Mouse (Mus musculus) hindbrain, embryonic 12.5 days (tissue): Measurements from ENCODE around the gene Slc45a2. TPM values are rescaled to one million over a fixed set of nuclear protein-coding genes. Genes with fewer than 3 reads are reported as not detected.
"Not testable (repeated sequence)": the region's sequence is repeated elsewhere in the genome, so short reads cannot be mapped to it uniquely, and the experiment has no call there.

Experiments
- ATAC-seq: fragments of 200-750 bp; cut with Nextera tagmentation; 2 replicates; pipeline ENCODE4 v1.8.0; 2017; ENCODE audit warnings: moderate TSS enrichment; ENCODE audit not compliant: low FRiP score
- H3K27ac ChIP-seq: fragments of 300-500 bp; sonication (generic); 2 replicates; pipeline ENCODE4 v1.5.1; 2016; ENCODE audit warnings: mild to moderate bottlenecking
- H3K27me3 ChIP-seq: fragments of 300-500 bp; sonication (generic); 2 replicates; pipeline ENCODE4 v1.6.1; 2016; ENCODE audit warnings: mild to moderate bottlenecking
- H3K36me3 ChIP-seq: fragments of 300-500 bp; sonication (generic); 2 replicates; pipeline ENCODE4 v1.6.1; 2016; ENCODE audit warnings: mild to moderate bottlenecking
- H3K4me1 ChIP-seq: fragments of 300-500 bp; sonication (generic); 2 replicates; pipeline ENCODE4 v1.6.1; 2016
- H3K4me2 ChIP-seq: fragments of 300-500 bp; sonication (generic); replicated peaks from 2 replicates; pipeline ENCODE4 v1.6.1; 2016; ENCODE audit warnings: mild to moderate bottlenecking
- H3K4me3 ChIP-seq: fragments of 300-500 bp; sonication (generic); 2 replicates; pipeline ENCODE4 v1.5.1; 2016; ENCODE audit warnings: mild to moderate bottlenecking
- H3K9ac ChIP-seq: fragments of 300-500 bp; sonication (generic); 2 replicates; pipeline ENCODE4 v1.6.1; 2016; ENCODE audit warnings: mild to moderate bottlenecking, moderate library complexity
- H3K9me3 ChIP-seq: fragments of 300-500 bp; sonication (generic); replicated peaks from 2 replicates; pipeline ENCODE4 v1.6.1; 2016; ENCODE audit warnings: mild to moderate bottlenecking
- WGBS: fragments of 180-500 bp; shearing (Covaris S2); methylation state at CpG from one replicate; pipeline ENCODE4 v1.1.7; 2016; 5-methylcytosine and 5-hydroxymethylcytosine counted together
- polyA plus RNA-seq: library from polyadenylated mRNA; unstranded; fragments of >200 nt; fragmentation: Nextera tagmentation; extraction: Ambion mirVana; gene quantifications from 2 replicates; pipeline ENCODE4 v1.2.1, GENCODE M21; 2016

Gene Slc45a2
- polyA plus RNA-seq, 1 experiment from 2014 or later: 0.34 TPM

DNA sequence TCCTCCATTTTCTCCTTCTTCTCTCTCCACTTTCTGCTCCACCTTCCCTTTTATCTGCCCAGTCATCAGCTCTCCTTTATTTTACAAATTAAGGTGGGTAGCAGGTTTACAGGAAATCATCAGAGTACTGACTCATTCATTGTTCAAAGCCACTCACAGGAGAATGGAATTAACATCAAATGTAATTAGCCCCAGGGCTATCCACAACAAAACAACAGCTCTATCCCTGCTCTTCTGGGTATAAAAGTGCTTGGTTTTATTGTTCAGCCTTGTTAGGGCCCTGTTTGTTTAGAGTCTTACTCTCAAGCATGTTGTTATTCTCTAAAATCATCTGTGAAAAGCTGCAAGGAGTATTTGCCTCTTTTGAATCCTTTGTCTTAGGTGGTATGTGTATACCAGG is 23.4 kb upstream of the Slc45a2 start:
- H3K4me3 ChIP-seq: no peak overlapping the region
- H3K9ac ChIP-seq: no peak overlapping the region
- H3K27me3 ChIP-seq: no peaks in the 10 kb centered on the region
- no peak overlapping the region for H3K27ac ChIP-seq
- no peaks in the 10 kb centered on the region for H3K36me3 ChIP-seq
- no peaks in the 10 kb centered on the region for H3K9me3 ChIP-seq
- H3K4me2 ChIP-seq: no peak overlapping the region
- no peak for ATAC-seq
- peaks cover under 1% of the 10 kb centered on the region; the same call in 1 of the 2 replicates for H3K4me1 ChIP-seq

DNA sequence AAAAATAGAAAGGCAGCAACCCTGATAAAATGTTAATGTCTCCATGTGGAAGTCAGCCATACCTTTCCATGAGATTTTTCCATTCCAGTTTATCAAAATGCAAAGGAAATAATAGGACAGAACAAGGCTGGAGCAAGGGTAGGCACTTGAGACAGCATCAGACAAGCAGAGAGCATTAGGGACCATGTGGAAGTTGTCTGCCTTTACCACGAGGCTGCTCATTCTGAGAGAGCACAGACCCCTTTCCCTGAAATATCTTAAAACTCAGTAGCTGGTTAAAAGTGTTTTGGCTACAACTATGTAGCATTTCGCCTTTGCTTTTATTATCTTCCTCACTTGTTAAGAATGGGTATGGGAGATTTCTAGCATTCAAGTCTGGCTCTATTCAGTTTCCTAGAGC is 19.8 kb upstream of the Slc45a2 start:
- 62% methylated on average over 2 of the region's 2 CpGs for WGBS
- H3K4me3 ChIP-seq: no peak overlapping the region
- peak overlapping the region; percentile 55; the same call in 1 of the 2 replicates for H3K4me2 ChIP-seq
- H3K27me3 ChIP-seq: no peaks in the 10 kb centered on the region
- no peak overlapping the region for H3K27ac ChIP-seq
- H3K9ac ChIP-seq: no peak overlapping the region
- no peaks in the 10 kb centered on the region for H3K9me3 ChIP-seq
- no peak for ATAC-seq
- no peaks in the 10 kb centered on the region for H3K36me3 ChIP-seq
- peaks cover 2% of the 10 kb centered on the region; the same call in 1 of the 2 replicates for H3K4me1 ChIP-seq

DNA sequence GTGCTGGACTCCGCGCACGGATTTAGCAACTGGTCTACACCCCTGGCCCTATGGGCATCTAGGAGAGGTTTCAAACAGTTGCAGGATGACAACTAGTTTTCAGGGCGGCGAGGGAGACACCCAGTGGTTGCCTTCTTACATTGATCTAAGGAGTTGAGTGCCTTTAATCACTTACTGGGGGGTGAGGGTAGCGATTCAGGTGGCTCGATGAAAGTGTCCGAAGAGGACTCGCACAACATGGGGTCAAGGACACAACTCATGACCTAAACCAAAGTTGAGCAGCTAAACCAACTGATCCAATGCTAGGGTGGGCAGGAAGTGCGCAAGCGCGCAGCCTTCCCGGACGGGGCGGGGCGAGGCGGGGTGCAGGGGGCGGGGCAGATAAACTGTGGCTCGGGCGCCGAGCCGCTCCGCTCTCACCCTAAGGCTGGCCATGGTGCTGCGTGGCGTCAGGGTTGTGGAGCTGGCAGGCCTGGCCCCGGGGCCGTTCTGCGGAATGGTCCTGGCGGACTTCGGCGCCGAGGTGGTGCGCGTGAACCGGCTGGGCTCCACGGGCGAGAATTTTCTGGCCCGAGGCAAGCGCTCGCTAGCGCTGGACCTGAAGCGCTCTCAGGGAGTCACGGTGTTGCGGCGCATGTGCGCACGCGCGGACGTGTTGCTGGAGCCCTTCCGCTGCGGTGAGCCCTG is 19.0 kb upstream of the Slc45a2 start, which contains the start of gene Amacr:
Gene Amacr, plus strand, starts transcription at position 380 of the 687 bp plus-strand sequence.
- peak within 1 kb of the TSS; percentile 90 for H3K27ac ChIP-seq
- under 1% methylated on average over 52 of the region's 52 CpGs for WGBS
- H3K4me1 ChIP-seq: peaks cover 2% of the 10 kb centered on the region; the same call in 1 of the 2 replicates
- no peaks in the 10 kb centered on the region for H3K36me3 ChIP-seq
- no peaks in the 10 kb centered on the region for H3K27me3 ChIP-seq
- no peaks in the 10 kb centered on the region for H3K9me3 ChIP-seq
- H3K4me3 ChIP-seq: peak within 1 kb of the TSS; percentile 65
- peak; percentile 99 for ATAC-seq
- H3K4me2 ChIP-seq: peak within 1 kb of the TSS; percentile 55
- peak within 1 kb of the TSS; percentile 70 for H3K9ac ChIP-seq

DNA sequence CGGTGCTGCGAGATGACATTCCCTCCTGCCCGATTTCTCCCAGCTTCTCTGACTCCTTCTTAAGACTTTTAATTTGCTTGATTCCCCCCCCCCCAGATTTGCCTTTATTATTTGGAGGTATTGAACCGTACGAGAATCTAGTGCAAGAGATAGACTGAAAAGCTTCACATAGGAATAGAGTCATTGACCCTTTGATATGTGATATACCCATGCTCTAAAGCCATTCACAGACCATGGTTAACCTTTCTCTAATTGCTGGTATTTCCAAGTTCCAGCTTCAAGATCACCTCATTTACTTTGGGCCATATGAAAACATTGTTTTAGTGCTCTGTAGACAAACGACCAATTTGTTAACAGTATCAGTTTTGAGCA is 18.5 kb upstream of the Slc45a2 start:
- WGBS: 8% methylated on average over 6 of the region's 6 CpGs
- H3K4me1 ChIP-seq: peaks cover 2% of the 10 kb centered on the region; the same call in 1 of the 2 replicates
- H3K27me3 ChIP-seq: no peaks in the 10 kb centered on the region
- H3K4me2 ChIP-seq: peak overlapping the region; percentile 55
- H3K4me3 ChIP-seq: peak overlapping the region; percentile 65
- ATAC-seq: peak; percentile 63
- peak overlapping the region; percentile 90 for H3K27ac ChIP-seq
- peak overlapping the region; percentile 70 for H3K9ac ChIP-seq
- H3K9me3 ChIP-seq: no peaks in the 10 kb centered on the region
- H3K36me3 ChIP-seq: no peaks in the 10 kb centered on the region

- no peaks in the 10 kb centered on the region for H3K27me3 ChIP-seq
- 0 out of 2 replicates have a peak, but pooled peaks cover 6% of the 10 kb centered on the region for H3K36me3 ChIP-seq
- H3K27ac ChIP-seq: no peak overlapping the region
- ATAC-seq: no peak
- no peaks in the 10 kb centered on the region for H3K9me3 ChIP-seq
- no peak overlapping the region for H3K9ac ChIP-seq
- H3K4me3 ChIP-seq: no peak overlapping the region
- WGBS: 82% methylated on average over 6 of the region's 6 CpGs
- no peak overlapping the region for H3K4me2 ChIP-seq
- peaks cover 2% of the 10 kb centered on the region; the same call in 1 of the 2 replicates for H3K4me1 ChIP-seq
These were observed 14.8 kb upstream of the Slc45a2 start for GRCm38 (mm10) chr15:10985756-10986155.

- not testable (repeated sequence) for H3K4me2 ChIP-seq, H3K36me3 ChIP-seq, H3K4me3 ChIP-seq, H3K9ac ChIP-seq, H3K27ac ChIP-seq, H3K27me3 ChIP-seq, H3K4me1 ChIP-seq, ATAC-seq, H3K9me3 ChIP-seq
- 69% methylated on average over 2 of the region's 2 CpGs for WGBS
These were observed 14.0 kb upstream of the Slc45a2 start for GRCm38 (mm10) chr15:10986477-10986876.

DNA sequence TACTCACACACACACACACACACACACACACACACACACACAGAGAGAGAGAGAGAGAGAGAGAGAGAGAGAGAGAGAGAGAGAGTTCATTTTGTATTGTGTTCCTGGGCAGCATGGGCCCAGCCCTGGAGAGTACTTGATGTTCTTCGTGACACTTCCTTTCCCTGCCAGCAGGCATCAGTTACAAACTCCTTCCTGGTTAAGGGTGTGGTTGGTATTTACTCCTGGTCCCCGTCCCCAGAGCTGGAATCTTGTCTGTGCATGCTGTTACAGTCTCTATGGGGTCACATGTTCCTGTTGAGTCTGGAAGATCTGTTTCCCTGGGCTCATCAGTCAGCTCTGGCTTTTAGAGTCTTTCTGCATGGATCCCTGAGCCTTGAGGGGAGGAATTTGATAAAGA is 10.1 kb upstream of the Slc45a2 start:
- Histone ChIP-seq H3K9ac (no peak overlapping the region), H3K4me2 (no peak overlapping the region), H3K36me3 (peaks cover 6% of the 10 kb centered on the region; the same call in 1 of the 2 replicates), H3K4me1 (no peaks in the 10 kb centered on the region), H3K9me3 (no peaks in the 10 kb centered on the region), H3K4me3 (no peak overlapping the region), H3K27ac (no peak overlapping the region), H3K27me3 (no peaks in the 10 kb centered on the region)
- ATAC-seq: no peak
- WGBS: 52% methylated on average over 2 of the region's 2 CpGs

DNA sequence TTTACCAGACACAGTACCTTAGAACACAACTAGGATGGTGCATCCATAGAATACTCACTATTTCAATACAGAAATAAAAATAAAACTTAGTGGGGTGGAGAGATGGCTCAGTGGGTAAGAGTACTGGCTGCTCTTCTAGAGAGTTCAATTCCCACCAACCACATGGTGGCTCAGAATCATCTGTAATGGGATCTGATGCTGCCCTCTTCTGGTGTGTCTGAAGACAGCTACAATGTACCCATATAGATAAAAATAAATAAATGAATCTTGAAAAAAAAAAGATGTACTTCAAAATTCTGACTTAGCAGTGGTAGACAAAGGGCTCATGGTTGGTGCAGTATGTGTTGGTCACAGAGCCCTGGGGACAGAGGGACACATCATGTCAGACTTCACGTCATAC is 9.0 kb upstream of the Slc45a2 start:
- Histone ChIP-seq H3K4me3 (no peak overlapping the region), H3K9me3 (no peaks in the 10 kb centered on the region), H3K27me3 (no peaks in the 10 kb centered on the region), H3K9ac (no peak overlapping the region), H3K4me2 (no peak overlapping the region), H3K36me3 (peaks cover 6% of the 10 kb centered on the region; the same call in 1 of the 2 replicates), H3K4me1 (no peaks in the 10 kb centered on the region), H3K27ac (no peak overlapping the region)
- WGBS: 96% methylated on average over 1 of the region's 1 CpGs
- no peak for ATAC-seq

DNA sequence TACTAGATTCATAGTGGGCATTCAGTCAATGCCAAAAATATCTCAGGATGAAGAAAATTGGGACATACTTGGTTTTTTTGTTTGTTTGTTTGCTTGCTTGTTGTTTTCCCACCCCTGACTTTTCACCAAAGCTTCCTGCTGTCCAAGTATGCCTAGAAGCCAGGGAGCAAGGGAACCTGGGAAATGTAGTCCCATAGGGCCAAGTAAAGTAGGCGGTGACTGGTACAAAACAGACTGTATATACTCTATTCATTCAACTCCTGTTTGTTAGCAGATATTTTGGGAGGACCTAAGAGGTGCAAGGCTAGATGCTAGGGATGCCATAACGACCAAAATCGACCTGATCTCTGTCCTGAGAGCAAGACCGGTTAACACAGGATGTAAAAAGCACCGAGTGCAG is 689 bp upstream of the Slc45a2 start:
- H3K4me2 ChIP-seq: no peak overlapping the region
- no peak for ATAC-seq
- H3K36me3 ChIP-seq: no peaks in the 10 kb centered on the region; the same call in 1 of the 2 replicates
- no peaks in the 10 kb centered on the region for H3K9me3 ChIP-seq
- H3K9ac ChIP-seq: no peak overlapping the region
- H3K4me3 ChIP-seq: no peak overlapping the region
- no peak overlapping the region for H3K27ac ChIP-seq
- WGBS: 54% methylated on average over 5 of the region's 5 CpGs
- H3K4me1 ChIP-seq: no peaks in the 10 kb centered on the region
- no peaks in the 10 kb centered on the region for H3K27me3 ChIP-seq

- Histone ChIP-seq H3K36me3 (no peaks in the 10 kb centered on the region), H3K9me3 (no peaks in the 10 kb centered on the region), H3K27me3 (no peaks in the 10 kb centered on the region), H3K27ac (no peak overlapping the region), H3K4me3 (no peak overlapping the region), H3K9ac (no peak overlapping the region), H3K4me2 (no peak overlapping the region), H3K4me1 (no peaks in the 10 kb centered on the region)
- ATAC-seq: no peak
- WGBS: 84% methylated on average over 4 of the region's 4 CpGs
These were observed 3.3 kb downstream of the Slc45a2 start for GRCm38 (mm10) chr15:11003791-11004190.

GRCm38 (mm10) chr15:11004646-11005045 is 4.1 kb downstream of the Slc45a2 start:
- Histone ChIP-seq H3K36me3 (no peaks in the 10 kb centered on the region), H3K27ac (no peak overlapping the region), H3K4me3 (no peak overlapping the region), H3K27me3 (no peaks in the 10 kb centered on the region), H3K9me3 (no peaks in the 10 kb centered on the region), H3K4me1 (no peaks in the 10 kb centered on the region), H3K9ac (no peak overlapping the region), H3K4me2 (no peak overlapping the region)
- ATAC-seq: no peak
- WGBS: 80% methylated on average over 6 of the region's 6 CpGs

- ATAC-seq: no peak
- Histone ChIP-seq H3K36me3 (no peaks in the 10 kb centered on the region), H3K4me1 (no peaks in the 10 kb centered on the region), H3K4me2 (no peak overlapping the region), H3K27me3 (no peaks in the 10 kb centered on the region), H3K9me3 (no peaks in the 10 kb centered on the region), H3K4me3 (no peak overlapping the region), H3K27ac (no peak overlapping the region), H3K9ac (no peak overlapping the region)
- 33% methylated on average over 5 of the region's 5 CpGs for WGBS
These were observed 8.2 kb downstream of the Slc45a2 start for GRCm38 (mm10) chr15:11008756-11009155.

DNA sequence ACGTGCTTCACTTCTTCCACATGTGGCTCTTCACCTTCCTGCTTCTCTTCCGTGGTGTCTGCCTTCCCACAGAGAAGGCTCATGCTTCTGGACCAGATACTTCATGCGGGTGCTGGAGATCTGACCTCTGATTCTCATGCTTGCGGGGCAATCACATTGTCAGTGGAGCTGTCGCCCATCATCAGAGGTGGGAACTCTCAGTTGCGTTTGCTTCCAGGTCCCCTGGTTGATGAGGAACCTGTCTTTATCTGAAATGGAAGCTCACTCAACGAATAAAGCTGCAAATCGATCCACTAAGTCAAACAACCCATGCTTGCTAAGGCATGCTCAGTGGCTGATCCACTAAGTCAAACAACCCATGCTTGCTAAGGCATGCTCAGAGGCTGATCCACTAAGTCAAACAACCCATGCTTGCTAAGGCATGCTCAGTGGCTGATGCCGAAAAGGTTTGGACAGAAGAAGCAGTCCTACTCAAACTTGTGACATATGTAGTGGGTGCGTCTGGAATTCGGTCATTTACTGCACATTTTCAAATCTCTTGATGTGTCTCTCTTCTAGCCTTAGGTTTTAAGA is 10.5 kb downstream of the Slc45a2 start:
- no peak overlapping the region for H3K9ac ChIP-seq
- no peak overlapping the region for H3K4me2 ChIP-seq
- H3K36me3 ChIP-seq: no peaks in the 10 kb centered on the region
- H3K9me3 ChIP-seq: no peaks in the 10 kb centered on the region
- H3K4me1 ChIP-seq: no peaks in the 10 kb centered on the region
- H3K27me3 ChIP-seq: no peaks in the 10 kb centered on the region
- H3K27ac ChIP-seq: no peak overlapping the region
- ATAC-seq: no peak
- 91% methylated on average over 11 of the region's 11 CpGs for WGBS
- no peak overlapping the region for H3K4me3 ChIP-seq
